Mouse (Mus musculus) left cerebral cortex, adult 2 months (tissue): Measurements from ENCODE around the gene Prdm12. TPM values are rescaled to one million over a fixed set of nuclear protein-coding genes. Genes with fewer than 3 reads are reported as not detected.

Experiments used
- DNase-seq, 2 experiments: peaks; one replicate each; pipeline ENCODE4 v3.0.0; 2021 to 2022; ENCODE audit warnings: low spot score in 2 of 2, mixed read lengths in 1 of 2; ENCODE audit errors: extremely low spot score in 1 of 2
- H3K27ac ChIP-seq: fragments of 200-600 bp; 2 replicates; pipeline ENCODE4 v1.8.1; 2022
- H3K4me3 ChIP-seq: fragments of 200-600 bp; 2 replicates; pipeline ENCODE4 v1.8.1; 2022
- CTCF ChIP-seq: fragments of 200-600 bp; IDR thresholded peaks from 2 replicates; pipeline ENCODE4 v1.8.1; 2022; ENCODE audit warnings: antibody characterized with exemption, mild to moderate bottlenecking, moderate library complexity
- intact Hi-C: fragments of 180-260 bp; cut with DNase I; formaldehyde crosslinking; loops from one replicate; pipeline ENCODE4 v1.15.1; 2025
- microRNA-seq, 2 experiments: library from miRNA; unstranded; fragments of <30 nt; microRNA quantifications; one replicate each; pipeline ENCODE4 v1.2.0; 2021
- total RNA-seq, 2 experiments: library from RNA; stranded (reverse); gene quantifications; 2 replicates each; pipeline ENCODE4 v1.2.3; 2021

Prdm12 gene
- total RNA-seq, 2 experiments from 2014 or later: 0.14 to 0.72 TPM

DNA sequence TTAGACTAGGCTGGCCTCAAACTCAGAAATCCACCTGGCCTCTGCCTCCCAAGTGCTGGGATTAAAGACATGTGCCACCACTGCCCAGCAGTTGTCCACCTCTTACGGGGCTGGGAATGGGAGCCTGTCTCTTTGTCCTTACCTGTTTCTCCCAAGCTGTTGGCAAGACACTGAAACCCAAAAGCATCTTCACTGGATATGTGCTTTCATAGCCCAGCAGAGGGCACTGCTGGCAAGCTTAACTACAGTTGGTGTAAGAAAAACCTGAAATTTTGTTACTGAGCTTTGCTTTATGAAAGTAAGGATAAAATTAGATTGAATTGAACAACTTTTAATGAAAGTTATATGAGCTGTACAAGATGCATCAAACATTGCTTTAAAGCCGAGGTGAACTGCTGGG is 43.8 kb downstream of the Prdm12 start:
- DNase-seq: peak; percentile 49 to 53
- Histone ChIP-seq H3K4me3 (no peak overlapping the region), H3K27ac (no peak overlapping the region)
- peak; percentile 84 for TF ChIP-seq CTCF
- intact Hi-C loops: loop anchor here (1.0 to 5.0 kb wide), 2 partner anchors 102 to 204 kb away; partner anchors contain the start of gene Lamc3

DNA sequence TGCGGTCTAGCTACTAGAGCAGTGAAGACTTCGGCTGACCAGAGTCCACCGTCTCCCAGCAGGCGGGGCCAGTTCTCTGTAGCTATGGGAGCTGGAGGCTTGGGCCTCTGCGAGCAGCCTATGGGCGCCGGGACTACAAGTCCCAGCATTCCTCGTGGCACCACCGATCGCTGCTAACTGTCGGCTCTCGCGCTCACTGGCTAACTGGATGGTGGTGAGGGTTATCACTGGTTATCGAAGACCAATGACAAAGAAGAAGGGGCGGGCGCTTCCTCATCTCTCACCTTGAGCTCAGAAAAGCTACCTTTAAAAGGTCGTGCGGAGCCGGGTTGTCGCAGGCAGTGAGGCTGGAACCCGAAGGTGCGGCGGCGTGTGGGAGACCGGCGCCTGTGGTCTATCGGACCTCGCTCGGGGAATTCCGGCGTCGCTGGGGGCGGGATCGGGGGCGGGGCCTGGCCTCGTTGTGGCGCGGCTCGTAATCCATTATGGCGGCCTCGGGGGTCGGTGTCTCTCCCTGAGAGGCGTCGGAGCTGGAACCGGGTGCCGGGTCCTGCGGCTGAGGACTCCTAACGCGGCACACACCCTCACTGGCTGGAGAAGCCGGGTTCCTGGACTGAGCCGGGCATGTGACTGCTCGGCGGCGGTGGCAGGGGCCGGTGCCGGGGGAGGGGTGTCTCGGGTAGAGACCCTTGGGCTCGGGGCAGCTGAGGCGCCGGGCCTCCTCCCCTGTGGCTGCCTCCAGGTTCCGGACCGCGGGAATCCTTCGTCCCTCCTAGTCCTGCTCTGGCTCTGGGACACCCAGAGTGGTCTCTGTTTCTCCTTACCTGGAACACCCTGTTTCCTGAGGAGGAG is 48.5 kb downstream of the Prdm12 start, which contains the start of gene Abl1:
Gene Abl1, plus strand, starts transcription at position 303 of the 852 bp plus-strand sequence.
- peak; percentile 90 to 94 for DNase-seq
- peak within 1 kb of the TSS; percentile 96 for H3K27ac ChIP-seq
- peak within 1 kb of the TSS; percentile 100 for H3K4me3 ChIP-seq
- intact Hi-C loops: loop anchor here (1.0 kb wide), 1 partner anchor 97 kb away; no protein-coding TSS in a partner anchor
- TF ChIP-seq CTCF: peak; percentile 48

DNA sequence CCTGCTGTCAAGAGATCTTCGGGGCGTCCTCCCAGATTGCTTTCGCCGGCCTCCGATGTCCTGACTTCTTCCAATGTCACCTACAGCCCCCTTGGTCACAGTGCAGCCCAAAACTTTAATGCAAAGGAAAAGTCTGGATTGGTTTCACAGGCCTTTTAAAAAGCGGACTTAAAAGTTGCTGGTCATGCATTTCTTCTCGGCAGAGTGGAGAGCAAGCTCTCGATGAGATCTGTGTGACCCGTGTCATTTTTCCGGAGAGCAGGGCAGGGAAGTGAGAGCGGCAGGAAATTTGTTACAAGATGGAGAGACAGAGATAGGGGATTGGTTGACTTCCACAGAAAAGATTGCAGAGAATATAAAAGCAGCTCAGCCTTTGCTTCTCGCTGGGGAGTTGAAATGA is 49.2 kb downstream of the Prdm12 start:
- intact Hi-C loops: no loop called here
- DNase-seq: peak in 1 of 2 experiments; percentile 20
- peak overlapping the region; percentile 96 for H3K27ac ChIP-seq

DNA sequence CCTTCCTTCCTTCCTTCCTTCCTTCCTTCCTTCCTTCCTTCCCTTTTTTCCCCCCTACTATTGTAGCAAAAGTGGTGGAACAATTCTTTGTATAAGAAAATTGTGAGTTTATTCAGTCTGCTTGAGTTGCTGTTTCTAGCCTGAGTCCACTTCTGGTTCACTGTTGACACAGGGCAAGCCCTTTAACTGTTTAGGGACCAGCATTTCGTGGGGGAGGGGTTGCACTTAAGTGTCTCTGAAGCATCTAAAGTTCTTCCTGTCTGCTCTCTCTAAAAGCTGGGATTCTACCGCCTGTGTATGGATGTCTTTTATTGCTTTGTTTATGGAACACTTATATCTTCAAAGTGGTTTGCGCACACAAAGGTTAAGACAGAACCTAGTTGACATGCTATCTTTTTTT is 50.2 kb downstream of the Prdm12 start:
- Histone ChIP-seq H3K27ac (no peak overlapping the region), H3K4me3 (peak overlapping the region; percentile 100)
- DNase-seq: no peak
- intact Hi-C loops: no loop called here
- TF ChIP-seq CTCF: no peak

More for the DNA sequence above, 49.2 kb downstream of the Prdm12 start:
- H3K4me3 ChIP-seq: peak overlapping the region; percentile 100
- TF ChIP-seq CTCF: no peak

DNA sequence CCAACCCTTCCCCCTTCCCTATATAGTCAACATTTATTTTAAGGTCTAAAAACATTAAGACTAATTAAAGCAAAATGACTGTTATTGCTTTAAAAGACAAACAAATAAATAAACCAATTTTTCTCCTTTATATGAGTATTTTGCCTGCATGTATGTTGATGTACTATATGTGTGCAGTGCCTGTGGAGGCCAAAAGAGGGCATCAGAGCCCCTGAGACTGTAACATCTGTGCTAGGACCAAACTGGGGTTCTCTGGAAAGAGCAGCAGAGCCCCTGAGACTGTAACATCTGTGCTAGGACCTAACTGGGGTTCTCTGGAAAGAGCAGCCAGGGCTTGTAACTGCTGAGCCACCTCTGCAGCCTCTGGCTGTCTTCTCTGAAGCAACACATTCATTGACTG is 58.4 kb downstream of the Prdm12 start:
- intact Hi-C loops: no loop called here
- TF ChIP-seq CTCF: peak; percentile 26; the same call in 1 of the 2 replicates
- no peak overlapping the region for H3K4me3 ChIP-seq
- no peak overlapping the region for H3K27ac ChIP-seq
- no peak for DNase-seq

DNA sequence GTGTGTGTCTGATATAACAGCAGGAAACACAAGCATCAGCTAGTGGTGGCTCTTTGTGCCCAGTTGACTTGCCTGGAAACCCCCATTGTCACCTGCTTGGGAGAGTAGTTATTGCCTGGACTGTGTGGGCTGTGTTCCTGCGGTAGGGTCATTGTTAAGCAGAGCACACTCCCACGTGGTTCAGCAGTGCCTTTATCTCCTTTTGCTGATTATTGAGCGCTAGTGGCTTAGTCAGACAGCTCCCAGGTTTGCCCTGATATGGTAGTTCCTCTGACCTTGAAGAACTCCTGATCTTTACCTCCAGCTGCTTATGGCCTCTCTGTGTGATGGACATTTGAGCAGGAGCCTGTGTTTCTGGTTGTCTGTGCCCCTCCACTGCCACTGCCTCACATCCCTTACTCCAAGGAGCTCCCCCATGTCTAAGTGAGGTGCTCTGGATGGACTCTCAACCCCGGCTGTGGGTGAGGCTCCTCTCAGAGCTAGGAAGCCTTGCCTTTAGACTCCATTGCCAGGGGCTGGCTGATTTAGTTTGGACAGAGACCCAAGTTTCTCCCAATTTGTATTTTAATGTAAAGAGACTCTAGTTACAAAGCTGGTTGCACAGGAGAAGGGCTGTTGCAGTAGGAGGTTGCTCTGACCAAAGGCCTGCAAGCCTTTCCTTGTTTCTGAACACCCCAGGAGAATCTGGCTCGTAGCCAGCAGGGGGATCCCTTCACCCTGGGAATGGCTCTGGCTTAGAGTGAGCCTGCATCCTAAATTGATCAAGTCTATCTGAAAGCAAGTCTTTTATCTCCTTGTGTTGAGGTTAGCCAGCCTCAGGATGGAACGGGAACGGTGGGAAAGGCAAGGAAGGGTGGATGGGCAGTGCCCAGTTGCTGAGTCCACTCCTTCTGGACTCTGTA is 61.0 kb downstream of the Prdm12 start:
- Histone ChIP-seq H3K27ac (no peak overlapping the region), H3K4me3 (no peak overlapping the region)
- DNase-seq: no peak
- intact Hi-C loops: no loop called here
- TF ChIP-seq CTCF: no peak

DNA sequence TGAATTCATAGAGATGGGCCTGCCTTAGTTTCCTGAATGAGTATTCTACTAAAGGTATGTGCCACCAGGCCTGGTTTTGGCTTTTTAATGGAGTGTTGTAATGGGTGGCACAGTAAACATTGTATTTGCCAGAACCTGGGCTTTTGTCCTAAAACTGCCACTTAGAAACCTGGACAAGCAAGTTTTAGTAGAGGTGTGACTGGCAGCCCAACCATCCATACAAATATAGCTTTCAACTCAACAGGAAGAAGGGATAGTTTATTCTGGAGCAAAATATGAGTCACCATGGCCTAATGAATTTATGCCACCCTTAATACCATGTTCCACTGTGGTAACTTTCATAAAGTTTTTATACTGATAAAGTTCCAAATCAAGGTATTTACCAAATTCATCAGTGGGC is 63.4 kb downstream of the Prdm12 start:
- no peak overlapping the region for H3K27ac ChIP-seq
- intact Hi-C loops: no loop called here
- no peak for DNase-seq
- no peak overlapping the region for H3K4me3 ChIP-seq
- no peak for TF ChIP-seq CTCF

Small RNAs within 50 kb of the gene (microRNA-seq; reads per million reads assigned to microRNA genes)
- 2.2 to 2.4 reads per million in 2 experiments for gene Mir6998

Other genes with a start within 250 kb of the Prdm12 start
- 10 to 100 TPM; 27.7 to 27.8 TPM for gene Ass1, start 169.8 kb upstream of the Prdm12 start, total RNA-seq
- 10 to 100 TPM; 39.2 to 42.2 TPM for gene Fubp3, start 67.4 kb upstream of the Prdm12 start, total RNA-seq
- gene Exosc2, start 30.7 kb downstream of the Prdm12 start, total RNA-seq: 10 to 100 TPM; 21.3 to 22.8 TPM
- 10 to 100 TPM; 41.0 to 43.2 TPM for gene Abl1, start 48.3 kb downstream of the Prdm12 start, total RNA-seq
- gene Qrfp, start 170.5 kb downstream of the Prdm12 start, total RNA-seq: not detected
- gene Fibcd1, start 206.0 kb downstream of the Prdm12 start, total RNA-seq: 10 to 100 TPM in 1 of 2 experiments, 1 to 10 TPM in 1; 7.9 to 11.4 TPM
- 1 to 10 TPM; 6.9 to 8.8 TPM for gene Lamc3, start 247.3 kb downstream of the Prdm12 start, total RNA-seq